Mouse (Mus musculus): ENCODE measurements around the gene Ccdc74a. TPM values are rescaled to one million over a fixed set of nuclear protein-coding genes. Genes with fewer than 3 reads are reported as not detected.

The Ccdc74a gene
- polyA plus RNA-seq, 1 experiment from 2014 or later: 9.4 TPM

DNA sequence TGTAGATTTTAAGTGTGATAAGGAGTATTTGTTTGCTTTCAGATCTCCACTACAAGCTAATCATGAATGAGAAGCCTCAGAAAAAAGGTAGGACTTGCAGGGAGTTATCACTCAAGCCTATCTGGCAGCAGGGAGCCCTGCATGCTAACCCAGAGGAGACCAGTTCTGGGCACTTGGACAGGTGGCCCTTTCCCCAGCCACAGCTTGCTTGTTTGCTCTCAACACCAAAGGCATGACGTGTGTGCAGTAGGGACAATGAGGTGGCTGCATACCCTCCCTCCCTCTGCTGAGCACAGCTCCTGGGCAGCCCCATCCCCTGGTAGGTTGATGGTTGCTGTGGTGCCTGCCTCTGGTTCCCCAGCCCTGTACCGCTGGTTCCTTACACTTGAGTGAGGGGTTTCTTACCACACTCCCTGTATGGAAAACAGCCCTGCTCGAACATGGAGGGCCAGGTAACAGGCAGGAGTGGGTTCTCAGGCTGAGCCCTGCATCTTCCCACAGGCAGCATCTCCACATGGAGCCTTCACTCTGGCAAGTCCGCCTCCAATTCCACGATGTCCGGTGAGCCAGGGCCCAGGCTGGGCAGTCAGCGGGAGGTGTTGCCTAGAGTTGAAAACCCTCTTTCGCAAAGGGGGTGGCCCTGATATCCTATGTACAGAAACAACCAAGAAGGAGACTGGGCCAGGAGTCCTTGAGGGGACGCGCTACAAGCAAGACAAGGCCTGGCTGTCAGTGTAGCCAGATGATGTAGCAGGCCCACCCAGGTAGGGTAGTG, 1.5 kb downstream of the Ccdc74a start:
- H3K9me3 ChIP-seq (ENCODE audit: control insufficient read depth): no peaks in the 10 kb centered on the region
- no peaks in the 10 kb centered on the region for H3K27me3 ChIP-seq (replicated peaks; ENCODE audit: control insufficient read depth, insufficient read depth, low read length)
- no peak overlapping the region for H3K4me2 ChIP-seq (replicated peaks; ENCODE audit: low read depth)
- no peak for ATAC-seq
- peaks cover 45% of the 10 kb centered on the region for H3K36me3 ChIP-seq (ENCODE audit: control insufficient read depth, insufficient read depth)
- H3K9ac ChIP-seq (ENCODE audit: low read depth, low read length): no peak overlapping the region
- TF ChIP-seq CTCF (IDR thresholded peaks at IDR 0.05; ENCODE audit: low read depth): no peak
- peaks cover 4% of the 10 kb centered on the region; the same call in 1 of the 2 replicates for H3K4me1 ChIP-seq (replicated peaks; ENCODE audit: control insufficient read depth, insufficient read depth, low read length)
- H3K27ac ChIP-seq (ENCODE audit: low read depth, low read length): no peak overlapping the region
- H3K4me3 ChIP-seq (ENCODE audit: low read depth, low read length): no peak overlapping the region
- WGBS: 83% methylated on average over 10 of the region's 10 CpGs

DNA sequence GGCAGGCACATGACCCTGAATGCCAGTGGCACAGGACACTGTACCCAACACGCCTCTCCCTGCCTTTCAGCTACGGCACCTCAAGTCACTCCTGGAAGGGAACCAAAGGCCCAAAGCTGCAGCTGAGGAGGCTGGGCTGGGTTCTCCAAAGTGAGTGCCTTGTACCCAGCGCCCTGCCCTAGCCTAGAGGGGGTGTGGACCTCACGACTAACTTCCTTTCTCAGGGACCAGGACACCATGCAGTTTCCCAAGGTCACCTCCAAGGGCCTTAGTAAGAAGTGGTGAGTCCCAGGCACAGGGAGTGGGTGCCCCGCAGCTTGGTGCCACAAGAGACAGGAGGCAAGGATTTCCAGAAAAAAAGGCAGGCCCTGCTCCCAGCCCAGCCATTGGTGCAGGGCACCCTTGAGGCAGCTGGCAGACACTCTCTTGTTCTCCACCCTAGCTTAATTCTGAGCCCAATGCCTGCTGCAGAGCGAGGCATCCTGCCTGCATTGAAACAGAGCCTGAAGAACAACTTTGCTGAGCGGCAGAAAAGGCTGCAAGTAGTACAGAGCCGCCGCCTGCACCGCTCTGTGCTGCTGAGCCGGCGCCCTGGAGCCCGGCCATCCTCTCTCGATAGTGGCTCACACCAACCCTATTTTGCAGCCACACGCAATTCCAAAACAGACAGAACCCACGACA, 3.8 kb downstream of the Ccdc74a start:
- Histone ChIP-seq H3K9me3 (ENCODE audit: control insufficient read depth) (no peaks in the 10 kb centered on the region), H3K27me3 (replicated peaks; ENCODE audit: control insufficient read depth, insufficient read depth, low read length) (no peaks in the 10 kb centered on the region), H3K36me3 (ENCODE audit: control insufficient read depth, insufficient read depth) (peaks cover 57% of the 10 kb centered on the region), H3K4me3 (ENCODE audit: low read depth, low read length) (no peak overlapping the region), H3K27ac (ENCODE audit: low read depth, low read length) (no peak overlapping the region), H3K4me2 (replicated peaks; ENCODE audit: low read depth) (no peak overlapping the region), H3K4me1 (replicated peaks; ENCODE audit: control insufficient read depth, insufficient read depth, low read length) (peaks cover 4% of the 10 kb centered on the region; the same call in 1 of the 2 replicates), H3K9ac (ENCODE audit: low read depth, low read length) (no peak overlapping the region)
- 85% methylated on average over 16 of the region's 16 CpGs for WGBS
- ATAC-seq: no peak
- TF ChIP-seq CTCF (IDR thresholded peaks at IDR 0.05; ENCODE audit: low read depth): no peak

DNA sequence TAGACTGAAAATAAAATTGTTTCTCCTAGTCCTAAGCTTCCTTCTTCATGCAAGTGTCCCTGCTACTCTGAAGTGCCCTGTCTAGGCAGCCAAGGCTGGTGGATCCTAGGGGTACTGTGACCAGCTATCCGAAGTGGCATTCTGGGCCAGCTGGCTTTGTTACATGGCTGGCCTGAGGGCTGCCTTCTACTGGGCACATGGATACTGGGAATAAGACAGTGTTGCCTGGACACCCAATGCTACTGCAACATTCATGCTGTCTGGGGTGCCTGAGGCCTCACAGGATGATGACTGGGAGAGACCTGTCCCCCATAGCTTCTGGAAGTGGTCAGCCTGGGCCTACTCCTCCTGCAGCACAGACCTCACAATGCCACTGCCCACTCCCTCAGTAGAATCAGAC, 4.4 kb downstream of the Ccdc74a start:
- Histone ChIP-seq H3K4me1 (replicated peaks; ENCODE audit: control insufficient read depth, insufficient read depth, low read length) (peaks cover 4% of the 10 kb centered on the region; the same call in 1 of the 2 replicates), H3K4me2 (replicated peaks; ENCODE audit: low read depth) (no peak overlapping the region), H3K36me3 (ENCODE audit: control insufficient read depth, insufficient read depth) (peaks cover 64% of the 10 kb centered on the region), H3K9me3 (ENCODE audit: control insufficient read depth) (no peaks in the 10 kb centered on the region), H3K4me3 (ENCODE audit: low read depth, low read length) (no peak overlapping the region), H3K27ac (ENCODE audit: low read depth, low read length) (no peak overlapping the region), H3K9ac (ENCODE audit: low read depth, low read length) (no peak overlapping the region), H3K27me3 (replicated peaks; ENCODE audit: control insufficient read depth, insufficient read depth, low read length) (no peaks in the 10 kb centered on the region)
- no peak for ATAC-seq
- no peak for TF ChIP-seq CTCF (IDR thresholded peaks at IDR 0.05; ENCODE audit: low read depth)
- WGBS: 93% methylated on average over 1 of the region's 1 CpGs

DNA sequence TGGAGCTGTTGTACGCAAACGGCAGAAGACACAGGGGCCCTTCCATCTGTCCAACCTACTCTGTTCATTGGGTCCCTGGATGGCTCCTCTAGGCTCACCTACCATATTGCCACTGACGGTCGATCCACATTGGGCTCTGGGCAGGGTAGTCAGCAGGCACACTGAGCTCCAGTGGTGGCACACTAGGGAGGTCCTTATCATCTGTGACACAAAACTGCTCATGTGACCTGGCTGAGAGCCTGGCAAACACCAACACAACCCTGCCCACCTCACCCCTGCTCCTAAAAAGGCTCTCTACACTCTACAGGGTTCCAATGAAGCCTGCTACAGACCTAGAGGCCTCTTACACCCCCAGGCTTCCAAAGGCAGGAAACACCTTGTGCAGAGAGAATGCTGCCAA, 6.3 kb downstream of the Ccdc74a start:
- Histone ChIP-seq H3K9ac (ENCODE audit: low read depth, low read length) (no peak overlapping the region), H3K4me3 (ENCODE audit: low read depth, low read length) (no peak overlapping the region), H3K36me3 (ENCODE audit: control insufficient read depth, insufficient read depth) (peaks cover 64% of the 10 kb centered on the region), H3K4me1 (replicated peaks; ENCODE audit: control insufficient read depth, insufficient read depth, low read length) (no peaks in the 10 kb centered on the region), H3K4me2 (replicated peaks; ENCODE audit: low read depth) (no peak overlapping the region), H3K27me3 (replicated peaks; ENCODE audit: control insufficient read depth, insufficient read depth, low read length) (no peaks in the 10 kb centered on the region), H3K27ac (ENCODE audit: low read depth, low read length) (no peak overlapping the region), H3K9me3 (ENCODE audit: control insufficient read depth) (no peaks in the 10 kb centered on the region)
- no peak for ATAC-seq
- no peak for TF ChIP-seq CTCF (IDR thresholded peaks at IDR 0.05; ENCODE audit: low read depth)
- WGBS: 95% methylated on average over 4 of the region's 4 CpGs

DNA sequence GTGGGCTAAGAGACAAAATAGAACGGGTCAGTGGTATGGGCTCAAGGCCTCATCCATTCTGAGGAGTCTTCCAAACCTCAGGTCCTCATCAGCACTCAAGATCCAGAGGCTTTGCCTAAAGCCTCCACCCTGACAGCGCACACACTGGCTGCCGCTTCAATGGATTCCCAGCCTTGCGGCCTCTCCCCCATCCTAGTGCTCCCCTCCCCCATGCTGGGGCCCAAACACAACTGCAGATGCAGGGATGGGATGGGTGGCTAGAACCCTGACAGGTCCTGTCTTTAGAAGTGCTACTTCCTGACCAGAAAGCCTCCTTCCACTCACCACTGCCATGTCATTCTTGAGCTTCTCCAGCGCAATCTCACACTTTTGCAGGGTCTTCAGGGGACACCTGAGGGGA, 7.3 kb downstream of the Ccdc74a start:
- peaks cover 71% of the 10 kb centered on the region for H3K36me3 ChIP-seq (ENCODE audit: control insufficient read depth, insufficient read depth)
- ATAC-seq: no peak

DNA sequence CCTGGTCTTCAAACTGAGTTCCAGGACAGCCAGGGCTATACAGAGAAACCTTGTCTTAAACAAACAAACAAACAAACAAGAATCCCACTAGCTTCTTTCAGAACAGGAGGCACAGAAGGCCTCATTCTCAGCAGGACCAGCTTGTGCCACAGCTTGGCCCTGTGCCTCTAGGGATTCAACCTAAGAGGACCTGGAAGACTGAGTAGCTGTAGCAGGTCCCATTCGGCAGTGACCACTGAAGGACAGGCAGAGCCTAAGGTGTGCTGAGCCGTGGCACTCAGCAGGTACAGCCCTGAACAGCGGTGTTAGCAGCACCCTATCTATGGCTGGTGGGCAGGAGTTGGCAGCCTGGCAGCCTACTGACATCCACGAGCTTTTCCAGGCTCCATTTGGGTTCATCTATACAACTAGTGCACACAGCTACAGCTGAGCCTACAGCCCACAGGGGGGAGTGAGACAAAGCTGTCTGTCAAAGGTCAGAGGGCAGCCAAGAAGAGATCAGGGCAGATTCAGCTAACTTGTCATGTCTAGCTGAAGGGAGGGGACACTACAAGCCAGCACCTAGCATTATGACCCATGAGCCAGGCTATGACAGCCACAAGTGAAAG, 8.0 kb downstream of the Ccdc74a start:
- H3K4me3 ChIP-seq (ENCODE audit: low read depth, low read length): no peak overlapping the region
- TF ChIP-seq CTCF (IDR thresholded peaks at IDR 0.05; ENCODE audit: low read depth): no peak
- no peaks in the 10 kb centered on the region for H3K27me3 ChIP-seq (replicated peaks; ENCODE audit: control insufficient read depth, insufficient read depth, low read length)
- 89% methylated on average over 4 of the region's 4 CpGs for WGBS
- H3K9me3 ChIP-seq (ENCODE audit: control insufficient read depth): no peaks in the 10 kb centered on the region
- no peak overlapping the region for H3K27ac ChIP-seq (ENCODE audit: low read depth, low read length)
- no peak for ATAC-seq
- H3K9ac ChIP-seq (ENCODE audit: low read depth, low read length): no peak overlapping the region
- no peak overlapping the region for H3K4me2 ChIP-seq (replicated peaks; ENCODE audit: low read depth)
- H3K36me3 ChIP-seq (ENCODE audit: control insufficient read depth, insufficient read depth): peaks cover 74% of the 10 kb centered on the region
- H3K4me1 ChIP-seq (replicated peaks; ENCODE audit: control insufficient read depth, insufficient read depth, low read length): no peaks in the 10 kb centered on the region

More for the DNA sequence above, 7.3 kb downstream of the Ccdc74a start:
- WGBS: 95% methylated on average over 5 of the region's 5 CpGs
- Histone ChIP-seq H3K27ac (ENCODE audit: low read depth, low read length) (no peak overlapping the region), H3K4me2 (replicated peaks; ENCODE audit: low read depth) (no peak overlapping the region), H3K9me3 (ENCODE audit: control insufficient read depth) (no peaks in the 10 kb centered on the region), H3K4me3 (ENCODE audit: low read depth, low read length) (no peak overlapping the region), H3K4me1 (replicated peaks; ENCODE audit: control insufficient read depth, insufficient read depth, low read length) (no peaks in the 10 kb centered on the region), H3K9ac (ENCODE audit: low read depth, low read length) (no peak overlapping the region), H3K27me3 (replicated peaks; ENCODE audit: control insufficient read depth, insufficient read depth, low read length) (no peaks in the 10 kb centered on the region)
- no peak for TF ChIP-seq CTCF (IDR thresholded peaks at IDR 0.05; ENCODE audit: low read depth)
